Mouse (Mus musculus) mouse trophoblast stem cell (cell line): ENCODE results near the gene Gtpbp8.

ENCODE experiments used
- in situ Hi-C, 2 experiments: fragments of 300-500 bp; cut with MseI, MboI; formaldehyde crosslinking; loops; 2 replicates in 1 of 2; 3 replicates in 1 of 2; pipeline ENCODE4 v1.15.1; 2025

The Gtpbp8 gene

DNA sequence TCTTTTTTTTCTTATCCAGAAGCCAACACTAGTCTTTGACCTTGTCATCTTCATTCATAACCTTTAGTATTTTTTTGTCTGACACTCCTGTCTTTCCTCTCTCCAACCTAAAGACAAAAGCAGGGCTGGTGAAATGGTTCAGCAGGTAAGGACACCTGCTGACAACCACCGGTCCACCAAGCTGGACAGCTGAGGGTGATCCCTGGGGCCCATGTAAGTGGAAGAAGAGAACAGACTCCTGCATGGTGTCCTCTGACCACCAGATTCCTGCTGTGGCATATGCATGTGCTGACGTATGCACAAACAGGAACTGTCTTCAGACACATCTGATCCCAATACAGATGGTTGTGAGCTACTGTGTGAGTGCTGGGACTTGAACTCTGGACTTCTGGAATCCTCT, 55.1 kb downstream of the Gtpbp8 start:
- in situ Hi-C loops: loop anchor here (10.0 kb wide), 1 partner anchor 206 kb away; no protein-coding TSS in a partner anchor

DNA sequence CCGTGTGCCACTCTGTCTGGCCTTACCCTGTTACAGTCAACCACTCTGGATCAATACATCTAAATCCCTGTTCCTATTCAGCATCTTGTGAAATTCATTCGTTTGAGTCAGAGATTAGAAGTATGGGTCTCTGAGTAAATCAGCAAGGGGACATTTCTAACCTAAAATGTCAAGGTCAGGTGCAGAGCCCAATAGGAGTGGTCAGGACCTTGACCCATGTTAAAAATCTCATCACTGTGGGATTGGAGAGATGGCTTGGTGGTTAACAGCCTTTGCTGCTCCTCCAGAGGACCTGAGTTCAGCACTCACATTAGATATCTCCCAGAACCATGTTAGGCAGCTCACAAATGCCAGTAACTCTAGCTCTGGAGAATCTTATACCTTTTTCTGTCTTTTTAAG, 55.7 kb downstream of the Gtpbp8 start:
- in situ Hi-C loops: loop anchor here (10.0 kb wide), 1 partner anchor 206 kb away; no protein-coding TSS in a partner anchor

DNA sequence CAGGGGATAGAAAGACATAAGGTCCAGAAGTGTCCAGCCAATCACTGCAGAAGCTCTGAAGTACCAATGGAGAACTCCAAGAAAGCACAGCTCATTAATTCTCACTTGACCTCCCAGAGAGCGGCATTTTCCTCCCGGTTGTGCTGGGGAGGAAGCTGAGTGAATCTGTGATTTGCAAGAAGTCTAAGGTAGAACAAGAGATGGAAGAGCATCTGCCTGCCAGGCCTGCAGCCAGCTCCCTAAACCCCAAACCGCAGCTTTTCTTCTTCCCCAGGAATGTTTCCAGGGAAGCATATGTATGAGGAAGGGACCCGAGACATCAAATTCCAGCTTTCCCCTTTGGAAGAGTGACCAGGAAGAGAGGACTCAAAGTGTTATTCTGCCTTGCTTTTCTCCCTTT, 57.7 kb downstream of the Gtpbp8 start:
- in situ Hi-C loops: no loop called here

DNA sequence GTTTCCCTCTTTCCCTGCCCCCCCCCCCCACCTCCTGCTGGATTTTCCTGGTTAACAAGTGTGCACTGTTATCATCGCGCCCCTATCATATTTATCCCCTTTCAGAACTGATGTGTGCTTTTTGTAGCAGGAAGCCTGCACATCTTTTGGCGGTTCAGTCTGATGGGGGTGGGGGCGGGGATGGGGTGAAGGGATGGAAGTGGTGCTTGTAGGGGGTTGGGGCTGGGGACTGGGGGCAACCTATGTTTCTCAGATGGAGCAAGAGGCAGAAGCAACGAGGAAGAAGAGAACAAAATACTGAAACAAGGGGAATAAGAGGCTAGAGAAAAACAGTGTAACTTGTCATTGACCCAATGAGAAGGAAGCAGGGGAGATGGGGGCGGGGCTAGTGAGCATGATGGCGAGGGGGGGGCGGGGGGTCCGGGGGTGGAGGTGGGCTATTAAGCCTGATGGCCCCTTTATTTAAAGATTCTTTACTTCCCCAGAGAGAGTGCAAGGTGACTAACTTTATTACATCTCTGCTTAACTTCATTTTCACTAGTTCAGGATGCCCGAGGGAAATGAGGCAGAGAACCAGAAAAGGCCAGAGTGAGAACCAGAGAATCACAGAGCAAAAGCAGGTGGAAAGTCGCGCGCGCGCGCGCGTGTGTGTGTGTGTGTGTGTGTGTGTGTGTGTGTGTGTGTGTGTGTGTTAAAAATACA, 58.3 kb downstream of the Gtpbp8 start:
- in situ Hi-C loops: no loop called here

DNA sequence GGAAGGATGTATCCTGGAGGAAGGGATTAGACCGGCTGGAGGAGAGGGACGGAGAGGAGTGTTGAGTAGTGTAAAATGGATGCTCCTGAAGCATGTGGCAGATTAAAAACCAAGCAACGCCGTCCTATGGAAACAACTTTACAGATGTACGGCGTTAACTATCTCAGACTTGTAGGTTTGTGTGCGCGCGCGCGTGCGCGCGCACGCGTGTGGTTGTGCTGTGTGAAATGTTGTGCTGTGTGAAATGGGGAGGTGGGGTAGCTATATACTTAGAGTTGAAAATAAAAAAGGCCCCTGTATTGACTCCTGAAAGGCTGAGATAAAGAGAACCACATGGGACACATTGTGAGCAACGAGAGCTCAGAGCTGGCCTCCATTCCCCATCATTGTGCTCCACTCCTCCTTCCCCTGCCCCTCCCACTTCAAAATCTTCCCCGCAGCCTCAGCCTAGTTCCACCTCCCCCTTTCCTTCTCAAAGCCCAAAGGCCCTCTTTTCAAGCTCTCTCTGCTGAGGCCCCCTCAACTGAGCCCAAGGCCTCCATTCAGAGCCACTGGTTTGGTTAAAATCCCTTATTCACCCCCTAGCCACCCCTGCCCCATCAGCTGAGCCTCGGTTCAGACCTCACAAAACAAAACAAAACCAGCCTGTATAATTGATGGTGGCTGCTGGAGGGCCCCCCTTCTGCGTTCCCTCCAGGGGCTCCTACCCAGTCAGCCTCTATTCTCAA, 59.0 kb downstream of the Gtpbp8 start:
- in situ Hi-C loops: no loop called here
